Mouse (Mus musculus) layer of hippocampus, postnatal 10 days (tissue): ENCODE measurements around the gene Pla2g12a. TPM values are rescaled to one million over a fixed set of nuclear protein-coding genes. Genes with fewer than 3 reads are reported as not detected.

Experiments used
- DNase-seq, 2 experiments: peaks; one replicate each; pipeline ENCODE4 v3.0.0; 2021; ENCODE audit warnings: low spot score in 2 of 2
- long read RNA-seq: library from polyadenylated mRNA; stranded (forward); transcript quantifications from one replicate; pipeline ENCODE4 v2.0.0, GENCODE M21; 2023
- total RNA-seq, 2 experiments: library from RNA; stranded (reverse); gene quantifications; 2 replicates each; pipeline ENCODE4 v1.2.3; 2021

Gene Pla2g12a
- 10 to 100 TPM; 20.2 to 22.4 TPM for total RNA-seq
- long read RNA-seq, transcript Pla2g12a-201 (4 exons, 1,561 nt) = major isoform, 60 of 64 reads
- long read RNA-seq, partial matches to known transcripts = 0 of 64 reads
- long read RNA-seq, other reads (novel, unspliced or antisense) = 0 of 64 reads

DNA sequence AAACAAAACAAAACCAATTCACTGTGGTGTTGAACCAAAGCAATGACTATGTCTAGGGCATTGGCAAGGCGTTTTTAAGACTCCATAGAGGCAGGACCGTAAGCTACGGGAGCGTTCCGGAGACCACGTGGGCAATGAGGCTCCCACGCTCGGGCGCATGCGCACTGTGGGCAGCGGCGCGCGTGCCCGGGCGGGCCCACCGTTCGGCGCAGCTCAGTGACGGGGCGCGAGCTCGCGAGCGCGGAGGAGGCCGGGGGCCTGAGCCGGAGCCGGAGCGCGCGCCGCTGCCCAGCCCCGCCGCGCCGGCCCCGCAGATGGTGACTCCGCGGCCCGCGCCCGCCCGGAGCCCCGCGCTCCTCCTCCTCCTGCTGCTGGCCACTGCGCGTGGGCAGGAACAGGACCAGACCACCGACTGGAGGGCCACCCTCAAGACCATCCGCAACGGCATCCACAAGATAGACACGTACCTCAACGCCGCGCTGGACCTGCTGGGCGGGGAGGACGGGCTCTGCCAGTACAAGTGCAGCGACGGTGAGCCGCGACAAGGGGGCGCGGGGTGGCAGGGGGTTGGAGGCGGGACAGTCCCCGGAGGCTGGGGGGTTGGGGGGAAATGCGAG is at the start of gene Pla2g12a:
Pla2g12a (plus strand) TSS at position 202 of the 617 bp plus-strand sequence.
- peak; percentile 92 to 96 for DNase-seq

DNA sequence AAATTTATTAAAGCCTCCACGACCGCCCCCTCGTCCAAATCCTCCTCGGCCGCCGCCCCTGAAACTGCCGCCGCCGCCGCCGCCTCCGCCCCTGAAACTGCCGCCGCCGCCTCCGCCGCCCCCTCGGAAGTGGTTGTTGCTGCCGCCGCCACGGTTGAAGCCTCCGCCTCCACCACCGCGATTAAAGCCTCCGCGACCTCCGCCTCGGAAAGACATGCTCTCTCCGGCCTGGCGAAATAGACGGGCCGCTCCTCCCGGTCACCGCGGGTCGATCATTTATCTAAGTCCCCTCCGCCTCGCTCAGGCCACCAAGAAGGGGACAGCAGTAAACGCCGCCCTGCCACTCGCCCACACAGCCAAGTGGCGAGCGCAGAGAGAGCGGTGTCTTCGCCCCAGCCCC is 47.8 kb upstream of the Pla2g12a start:
- no peak for DNase-seq

DNA sequence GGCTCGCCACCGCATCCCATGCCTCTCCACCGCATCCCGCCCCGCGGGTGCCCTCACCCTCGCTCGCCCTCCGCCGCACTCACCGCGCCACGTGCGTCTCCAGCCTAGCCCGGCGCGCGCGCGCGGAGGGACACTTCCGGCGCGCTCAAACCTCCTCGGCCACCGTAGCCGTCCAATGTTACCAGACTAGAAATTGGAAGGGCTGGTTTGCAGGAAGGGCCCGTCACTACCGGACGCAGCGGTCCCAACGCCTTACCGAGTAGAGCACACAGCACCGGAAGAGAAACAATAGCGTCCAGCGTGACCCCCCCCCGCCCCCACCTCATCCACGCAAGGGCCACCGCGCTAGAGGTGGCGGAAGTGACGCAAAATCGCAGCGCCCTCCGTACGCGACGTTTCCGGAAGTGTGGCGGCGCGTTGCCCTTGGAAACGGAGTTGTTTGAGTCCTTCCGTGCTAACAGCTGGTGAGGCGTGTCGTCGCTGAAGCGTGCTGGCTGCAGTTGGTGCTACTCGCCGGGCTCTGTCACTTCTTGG is 47.3 kb upstream of the Pla2g12a start, which contains the start of gene Gar1:
Gar1 (minus strand) TSS at position 362 of the 534 bp plus-strand sequence.
- peak; percentile 93 to 94 for DNase-seq

DNA sequence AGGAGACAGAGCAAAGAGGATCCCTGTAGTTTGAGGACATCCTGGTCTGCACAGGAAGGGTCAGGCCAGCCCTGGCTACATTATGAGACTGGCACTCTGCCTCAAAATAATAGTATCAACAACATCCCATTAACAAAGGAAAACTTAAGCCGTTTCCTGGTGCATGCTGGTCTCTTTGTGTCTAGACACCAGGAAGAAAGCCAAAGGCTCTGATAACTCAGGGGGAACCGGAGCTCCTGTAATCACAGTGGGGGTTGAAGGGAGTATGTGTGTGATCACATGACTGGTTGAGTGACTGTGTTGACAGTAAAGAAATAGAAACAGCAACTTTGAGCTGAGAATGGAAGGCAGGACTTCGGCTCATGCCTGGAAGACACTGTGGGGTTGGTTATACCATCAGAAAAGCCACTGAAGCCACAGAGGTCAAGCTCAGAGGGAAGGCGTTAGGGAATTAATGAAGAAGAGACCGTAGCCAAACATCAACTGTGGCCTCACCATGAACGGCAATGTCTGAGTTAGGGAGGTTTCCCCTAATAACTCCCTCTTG is 42.9 kb upstream of the Pla2g12a start, which contains the start of gene Cfi:
Cfi (plus strand) TSS at position 497 of the 547 bp plus-strand sequence.
- DNase-seq = no peak

DNA sequence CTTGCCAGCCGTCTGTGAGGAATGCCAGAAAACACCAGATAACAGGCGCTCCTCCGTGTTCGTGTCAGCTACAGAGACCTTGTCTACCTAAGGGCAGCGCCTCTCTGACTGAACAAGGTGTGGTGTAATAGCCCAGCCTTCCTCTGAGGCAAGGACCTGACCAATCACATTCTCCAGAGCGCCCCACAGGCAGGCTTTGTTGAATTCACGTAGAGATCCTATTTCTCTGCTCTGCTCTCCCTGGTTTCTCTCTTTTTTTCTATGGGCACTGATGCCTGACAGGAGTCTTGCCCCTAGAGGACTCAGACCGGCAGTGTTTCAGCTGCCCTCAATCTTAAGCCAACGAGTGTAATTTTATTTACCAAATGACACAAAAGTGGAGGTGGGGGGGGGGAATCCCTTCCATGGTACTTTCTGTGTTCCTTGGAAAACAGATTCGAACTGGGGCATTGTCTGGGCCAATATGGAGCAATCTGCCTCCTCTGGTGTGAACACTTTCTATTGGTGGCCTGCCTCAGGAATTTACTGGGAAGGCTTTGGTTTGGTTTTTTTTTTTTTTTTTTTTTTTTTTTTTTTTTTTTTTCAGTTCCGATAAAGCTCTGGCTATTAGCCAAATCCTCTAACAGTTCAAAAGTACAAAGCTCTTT is 42.2 kb upstream of the Pla2g12a start:
- DNase-seq = no peak

DNA sequence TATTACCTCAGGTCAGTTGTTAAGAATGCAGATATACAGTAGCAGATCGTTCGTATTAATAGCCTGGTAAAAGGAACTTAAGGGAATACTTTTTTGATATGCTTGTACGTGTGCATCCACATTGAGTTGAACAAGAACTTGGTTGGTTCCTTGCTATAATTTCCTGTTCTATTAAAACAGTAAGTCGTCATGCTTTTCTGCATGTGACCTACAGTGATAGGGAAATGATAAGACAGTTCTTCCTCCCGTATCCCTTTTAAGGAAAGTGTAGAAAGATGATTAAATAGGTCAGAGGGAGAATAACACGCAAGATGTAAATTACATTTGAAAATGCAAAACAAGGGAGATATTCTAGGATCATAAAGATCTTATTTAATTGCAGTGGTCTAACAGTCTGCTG is 41.4 kb upstream of the Pla2g12a start:
- DNase-seq = no peak

DNA sequence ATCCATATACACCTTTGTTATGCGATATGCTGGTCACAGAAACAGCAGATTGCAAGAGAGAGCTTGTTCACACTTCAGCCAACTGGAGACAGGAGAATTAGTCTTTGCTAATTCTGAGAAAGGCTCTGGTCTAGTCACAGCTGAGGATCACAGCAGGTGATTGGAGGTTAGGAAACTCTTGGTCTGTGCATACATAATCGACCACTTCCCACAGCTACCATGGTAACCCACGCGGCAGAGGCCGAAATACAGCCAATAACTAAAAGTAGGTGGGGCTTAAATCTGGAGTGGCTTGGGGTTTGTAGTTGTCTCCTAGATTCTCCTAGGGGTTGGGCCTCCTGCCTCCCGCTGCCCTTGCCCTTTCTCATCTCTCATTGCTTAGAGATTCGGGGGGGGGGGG is 40.4 kb upstream of the Pla2g12a start:
- no peak for DNase-seq

DNA sequence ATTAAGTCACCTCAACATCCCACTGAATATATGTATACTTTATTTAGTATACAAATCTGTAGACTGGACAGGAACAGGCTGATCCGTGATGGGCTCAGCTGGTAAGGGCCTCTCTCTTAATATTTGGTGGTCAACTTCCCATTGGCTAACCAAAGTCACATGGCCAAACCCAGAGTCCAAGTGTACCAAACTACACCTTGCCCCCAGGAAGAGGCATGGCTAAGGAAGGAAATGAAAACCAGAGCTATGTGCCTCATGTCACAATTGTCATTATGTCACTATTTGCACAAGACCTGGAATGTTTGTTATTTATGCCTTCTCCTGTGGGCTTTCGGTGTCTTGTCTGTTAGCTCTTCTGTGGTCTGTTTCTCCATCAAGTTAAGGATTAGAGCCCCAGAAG is 32.5 kb upstream of the Pla2g12a start:
- DNase-seq = no peak

DNA sequence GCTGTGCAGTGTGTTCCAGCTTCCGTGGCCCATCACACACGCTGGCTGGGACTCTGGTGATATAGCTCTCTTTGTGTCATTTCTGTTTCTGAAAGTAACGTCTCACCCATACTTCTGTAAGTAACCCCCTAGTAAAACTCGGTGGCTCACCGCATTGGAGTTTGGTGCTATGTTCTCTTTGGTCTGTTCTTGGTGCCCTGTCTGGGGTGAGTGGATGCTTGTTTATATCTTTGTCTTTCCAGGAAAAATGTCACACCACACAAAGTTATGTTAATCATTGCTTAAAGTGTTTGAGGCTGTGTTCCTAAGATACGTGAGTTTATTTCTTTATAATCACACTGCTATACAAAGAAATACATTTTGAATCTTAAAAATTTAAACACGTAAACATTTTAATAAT is 31.6 kb upstream of the Pla2g12a start:
- DNase-seq = no peak

DNA sequence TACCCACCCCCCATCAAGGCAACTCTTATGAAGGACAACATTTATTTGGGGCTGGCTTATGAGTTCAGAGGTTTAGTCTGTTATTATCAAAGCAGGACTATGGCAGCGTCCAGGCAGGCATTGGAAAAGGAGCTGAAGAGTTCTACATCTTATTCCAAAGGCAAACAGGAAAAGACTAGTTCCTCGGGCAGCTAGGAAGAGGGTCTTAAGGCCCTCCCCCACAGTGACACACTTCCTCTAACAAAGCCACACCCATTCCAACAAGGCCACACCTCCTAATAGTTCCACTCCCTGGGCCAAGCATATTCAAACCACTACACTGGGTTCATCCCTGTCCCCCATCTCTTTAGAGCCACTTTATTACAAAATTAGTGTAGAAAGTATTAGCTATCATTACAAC is 15.8 kb upstream of the Pla2g12a start:
- no peak for DNase-seq

DNA sequence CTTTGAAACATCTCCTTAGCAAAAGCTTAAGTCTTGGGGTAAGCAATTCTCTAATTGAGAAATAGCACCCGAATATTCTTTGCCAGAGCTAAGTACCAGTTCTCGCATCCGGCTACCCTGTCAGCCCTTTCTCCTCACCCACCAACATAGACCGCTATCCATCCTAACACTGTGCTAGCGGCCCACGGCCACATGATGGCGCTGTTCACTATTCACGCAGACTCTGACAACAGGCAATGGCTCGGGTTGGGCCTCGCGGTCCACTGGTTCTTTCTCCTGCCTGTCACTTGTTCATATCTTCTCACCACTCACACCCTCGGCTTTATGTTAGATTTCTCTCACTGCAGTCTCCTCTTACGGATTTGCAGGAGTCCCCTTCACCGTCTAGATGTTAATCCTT is 14.7 kb upstream of the Pla2g12a start:
- DNase-seq = peak; percentile 38 to 45

DNA sequence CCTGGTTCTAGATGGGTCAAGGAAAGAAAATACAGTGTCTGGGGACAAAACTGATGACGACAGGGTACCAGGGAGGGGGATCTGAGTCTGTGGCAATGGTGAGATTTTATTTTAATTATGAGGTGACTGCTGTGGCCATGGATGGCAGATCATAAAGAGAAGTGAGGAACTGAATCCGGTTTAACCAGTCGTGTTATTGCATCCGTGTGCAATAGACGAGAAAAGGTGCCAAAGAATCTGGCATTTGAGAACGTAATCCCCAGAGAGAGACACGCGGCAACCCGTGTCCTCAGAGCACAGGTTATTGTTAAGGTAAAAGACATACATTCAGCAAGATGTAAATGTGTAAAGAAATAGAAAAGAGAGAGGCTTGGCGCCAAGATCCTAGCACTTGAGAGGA is 1.1 kb upstream of the Pla2g12a start:
- no peak for DNase-seq

DNA sequence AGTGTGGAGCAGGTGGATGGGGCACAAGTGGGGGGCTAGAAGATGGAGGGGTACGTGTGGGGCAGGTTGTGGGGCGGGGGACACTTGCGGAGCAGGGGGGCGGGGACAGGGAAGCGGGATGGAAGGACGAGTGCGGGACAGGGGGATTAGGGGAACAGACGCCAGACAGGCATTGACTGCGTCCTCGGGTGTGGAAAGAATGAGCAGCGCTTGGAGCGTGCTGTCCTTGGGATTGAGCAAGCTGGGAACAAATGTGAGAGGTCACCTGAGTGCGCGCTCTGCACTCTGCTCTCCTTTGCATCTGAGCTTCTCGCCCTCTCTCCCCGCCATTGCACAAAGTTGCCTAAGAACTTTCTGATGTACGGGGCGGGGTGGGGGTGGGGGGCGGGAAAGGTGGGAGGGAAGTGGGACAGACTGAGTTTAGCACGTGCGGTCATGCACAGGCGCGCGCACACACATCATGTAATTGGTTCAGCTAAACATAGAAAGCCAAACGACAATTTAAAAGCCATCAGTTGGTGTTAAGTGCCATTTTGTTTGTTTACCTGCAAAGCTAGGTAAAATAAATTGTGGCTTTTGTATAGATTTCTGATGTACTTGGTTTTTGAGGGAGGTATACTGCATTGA is 838 bp downstream of the Pla2g12a start:
- peak in 1 of 2 experiments; percentile 9 for DNase-seq

DNA sequence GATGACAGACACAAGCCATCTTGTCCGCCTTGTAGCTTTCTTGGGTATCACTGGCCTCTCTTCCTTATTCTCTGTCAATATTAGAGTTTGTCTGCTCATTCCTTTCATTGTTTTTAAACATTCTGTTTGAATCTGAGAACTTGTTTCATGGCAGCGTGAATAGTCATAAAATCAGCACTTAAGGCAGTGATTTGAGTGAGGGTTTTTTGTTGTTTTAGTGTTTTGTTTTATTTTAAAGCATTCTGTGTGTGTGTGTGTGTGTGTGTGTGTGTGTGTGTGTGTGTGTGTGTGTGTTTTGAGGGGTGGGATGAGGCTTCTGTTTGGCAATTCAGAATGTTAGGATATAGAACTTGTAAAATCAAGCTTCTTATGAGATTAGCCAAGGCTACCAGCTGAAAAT is 1.5 kb downstream of the Pla2g12a start:
- no peak for DNase-seq

DNA sequence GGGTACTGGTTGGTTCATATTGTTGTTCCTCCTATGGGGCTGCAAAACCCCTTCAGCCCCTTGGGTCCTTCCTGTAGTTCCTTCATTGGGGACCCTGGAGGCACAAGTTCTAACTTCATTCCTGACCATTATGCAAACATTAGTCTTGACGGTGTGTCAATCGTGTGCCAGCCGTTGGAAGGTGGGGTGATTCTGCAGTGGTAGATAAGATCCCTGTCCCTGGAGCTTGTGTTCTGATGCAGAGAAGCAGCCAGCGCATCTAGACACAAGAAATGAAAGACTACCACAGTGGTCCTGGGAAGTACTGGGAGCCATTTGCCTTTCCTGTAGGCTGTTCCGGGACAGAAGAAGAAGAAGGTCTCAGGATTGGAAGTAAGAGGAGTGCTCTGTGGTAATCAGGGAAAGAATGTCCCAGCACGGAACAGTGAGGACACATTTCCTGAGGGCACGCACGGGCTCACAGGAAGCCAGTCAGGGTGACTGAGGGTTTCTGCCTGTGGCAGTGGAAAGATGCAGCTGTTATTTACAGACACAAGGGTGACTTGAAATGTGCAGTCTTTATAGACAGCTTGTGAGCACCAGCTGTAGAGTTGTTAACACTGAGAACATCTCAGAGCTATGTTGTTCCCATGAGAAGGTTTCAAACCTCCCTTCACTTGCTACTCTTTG is 2.7 kb downstream of the Pla2g12a start:
- DNase-seq = no peak

DNA sequence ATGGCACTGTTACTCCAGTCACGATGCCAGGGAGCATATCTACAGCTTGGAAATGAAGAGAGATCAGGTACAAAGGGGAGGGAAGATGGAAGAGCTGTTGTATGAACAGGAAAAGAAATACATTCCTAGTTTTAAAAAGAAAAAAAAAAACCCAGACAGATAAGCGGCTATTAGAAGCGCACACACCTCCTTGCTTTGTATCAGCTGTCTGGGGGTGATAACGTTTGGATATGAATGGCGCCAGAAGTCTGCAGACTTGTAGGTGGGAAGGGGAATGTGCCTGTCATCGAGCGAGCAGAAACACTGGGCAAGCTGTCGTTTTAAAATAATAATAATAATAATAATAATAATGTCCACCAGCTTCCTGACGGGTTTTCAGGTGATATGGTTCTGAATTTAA is 7.2 kb downstream of the Pla2g12a start:
- DNase-seq = no peak

DNA sequence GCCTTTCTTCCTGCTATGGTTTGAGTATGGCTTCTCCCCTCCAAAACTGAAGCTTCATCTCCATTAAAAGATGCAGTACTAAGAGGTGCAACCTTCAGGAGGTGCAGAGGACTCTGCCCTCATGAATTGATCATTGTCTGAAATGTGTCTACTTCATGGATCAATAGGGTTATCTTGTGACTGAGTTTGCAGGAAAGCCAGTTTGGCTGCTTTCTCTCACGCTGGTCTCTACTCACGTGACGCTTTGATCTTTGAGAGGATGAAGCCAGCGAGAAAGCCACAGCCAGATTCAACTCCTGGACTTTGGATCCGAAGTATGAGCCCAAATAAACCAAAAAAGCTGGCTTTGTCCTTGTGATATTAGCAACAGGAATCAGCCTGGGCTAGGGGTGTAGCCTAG is 8.0 kb downstream of the Pla2g12a start:
- DNase-seq = no peak

DNA sequence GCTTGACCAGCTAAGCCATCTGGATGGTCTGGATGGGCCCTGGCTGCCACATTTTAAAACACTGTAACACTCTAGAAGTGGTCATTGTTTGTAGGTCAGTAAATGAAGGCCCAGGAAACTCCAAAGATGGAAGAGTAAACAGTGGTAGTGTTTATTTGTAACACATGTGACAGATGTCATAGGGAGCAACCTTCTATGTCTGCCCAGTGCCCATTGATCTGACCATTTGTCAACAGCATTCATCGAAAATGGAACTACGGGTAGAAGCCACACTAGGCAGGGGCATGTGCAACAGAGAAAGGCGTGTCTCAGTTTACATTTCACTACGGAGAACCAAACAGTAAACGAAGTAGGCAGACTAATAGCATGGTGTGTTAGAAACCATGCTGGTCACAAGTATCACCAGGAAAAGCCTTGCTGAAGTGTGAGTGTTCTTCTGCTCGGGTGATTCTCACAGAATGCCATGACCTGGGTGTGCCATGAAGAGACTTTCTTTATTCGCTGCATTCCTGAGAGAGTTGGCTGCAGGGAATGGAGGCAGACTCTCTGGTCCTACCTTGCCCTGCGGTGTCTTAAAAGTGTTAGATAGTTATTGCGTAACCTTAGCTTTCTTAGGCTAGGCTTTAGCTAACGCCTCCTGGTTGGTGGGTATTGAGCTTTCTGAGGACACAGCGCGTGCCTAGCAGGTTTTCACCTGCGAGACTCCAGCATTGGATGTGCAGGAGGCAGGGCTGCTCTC is 9.5 kb downstream of the Pla2g12a start:
- DNase-seq = no peak

DNA sequence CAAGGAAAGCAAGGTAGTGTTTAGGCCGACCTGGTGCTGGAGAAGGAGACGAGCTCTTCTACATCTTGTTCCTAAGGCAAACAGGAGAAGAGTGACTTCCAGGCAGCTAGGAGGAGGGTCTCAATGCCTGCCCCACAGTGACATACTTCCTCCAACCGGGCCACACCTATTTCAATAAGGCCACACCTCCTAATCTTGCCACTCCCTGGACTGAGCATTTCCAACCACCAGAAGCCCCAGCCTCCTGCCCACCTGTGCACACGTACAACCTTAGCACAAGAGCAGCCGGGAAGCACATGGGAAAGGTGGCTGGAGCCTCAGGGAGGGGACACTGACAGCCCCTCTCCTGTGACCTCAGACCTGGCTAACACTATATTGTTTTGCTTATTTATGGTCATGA is 13.6 kb downstream of the Pla2g12a start:
- no peak for DNase-seq

DNA sequence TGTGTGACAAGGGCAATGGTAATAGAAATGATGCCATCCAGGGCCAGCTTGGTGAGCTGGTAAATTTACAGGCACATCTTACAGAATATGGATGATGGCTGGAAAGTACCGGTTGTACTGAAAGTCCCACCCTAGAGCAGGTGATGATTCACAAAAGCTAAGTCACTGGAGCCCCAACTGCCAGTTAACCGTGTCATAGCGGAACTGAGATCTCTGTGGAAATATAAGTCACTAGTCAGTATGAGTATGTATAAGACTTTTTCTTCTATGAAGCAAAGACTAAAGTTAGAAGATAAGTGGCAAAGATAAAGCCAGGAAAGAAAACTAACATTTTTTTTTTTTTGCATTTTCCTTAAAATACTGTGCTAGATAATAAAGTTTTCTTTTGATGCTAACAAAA is 14.7 kb downstream of the Pla2g12a start:
- no peak for DNase-seq

DNA sequence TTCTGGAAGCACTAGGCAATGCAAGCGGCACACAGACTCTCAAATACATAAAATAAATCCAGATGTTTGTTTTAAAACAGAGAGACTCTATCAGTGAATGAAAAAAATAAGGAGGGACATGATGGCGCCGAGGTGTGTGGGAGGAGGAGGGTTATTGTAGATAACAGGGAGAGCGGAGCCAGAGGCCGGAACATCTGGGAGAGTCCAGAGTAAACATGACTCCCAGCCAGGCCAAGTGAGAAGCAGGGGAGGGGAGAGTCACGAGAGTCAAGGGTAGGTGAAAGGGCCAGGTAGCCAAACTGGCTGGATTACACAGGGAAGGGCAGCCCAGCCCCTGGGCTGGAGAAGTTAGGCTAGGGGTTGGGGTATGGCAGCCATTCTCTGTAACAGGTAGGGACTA is 18.2 kb downstream of the Pla2g12a start:
- no peak for DNase-seq
